Mouse (Mus musculus) C2C12 (cell line): Measurements from ENCODE around the gene Zswim1. TPM values are rescaled to one million over a fixed set of nuclear protein-coding genes. Genes with fewer than 3 reads are reported as not detected.
"Not testable (repeated sequence)": the region's sequence is repeated elsewhere in the genome, so short reads cannot be mapped to it uniquely, and the experiment has no call there.

Source experiments
- H3K27me3 ChIP-seq: one replicate; pipeline ENCODE4 v1.6.1; 2011; ENCODE audit not compliant: control insufficient read depth, insufficient read depth, insufficient read length
- H3K36me3 ChIP-seq: one replicate; pipeline ENCODE4 v1.6.1; 2011; ENCODE audit not compliant: control insufficient read depth, insufficient read depth
- H3K4me3 ChIP-seq: one replicate; pipeline ENCODE4 v1.5.1; 2011; ENCODE audit warnings: mild to moderate bottlenecking, control low read depth; ENCODE audit not compliant: poor library complexity, insufficient read depth, severe bottlenecking
- H3K79me2 ChIP-seq: one replicate; pipeline ENCODE4 v1.6.1; 2011; ENCODE audit not compliant: control insufficient read depth, insufficient read depth
- H3K79me3 ChIP-seq: one replicate; pipeline ENCODE4 v1.6.1; 2011; ENCODE audit warnings: low read depth, control low read depth
- H3ac ChIP-seq: one replicate; pipeline ENCODE3; 2011; ENCODE audit warnings: low read depth; ENCODE audit not compliant: control insufficient read depth, insufficient read length
- CEBPB ChIP-seq: IDR thresholded peaks from one replicate; pipeline ENCODE4 v1.6.1; 2011; ENCODE audit warnings: low read depth, mild to moderate bottlenecking, control low read depth, moderate library complexity
- CTCF ChIP-seq: IDR thresholded peaks from one replicate; pipeline ENCODE4 v1.5.1; 2011; ENCODE audit not compliant: control insufficient read depth, insufficient read depth, insufficient read length
- FOSL1 ChIP-seq: IDR thresholded peaks from one replicate; pipeline ENCODE4 v1.8.0; 2011; ENCODE audit warnings: mild to moderate bottlenecking, low read length; ENCODE audit not compliant: poor library complexity, insufficient read depth, severe bottlenecking
- MAX ChIP-seq: IDR thresholded peaks from one replicate; pipeline ENCODE4 v1.6.1; 2011; ENCODE audit warnings: mild to moderate bottlenecking, control low read depth
- MYOD1 ChIP-seq: IDR thresholded peaks from one replicate; pipeline ENCODE4 v1.6.1; 2011; ENCODE audit warnings: low read depth; ENCODE audit not compliant: control insufficient read depth, insufficient read length
- MYOG ChIP-seq: IDR thresholded peaks from one replicate; pipeline ENCODE4 v1.6.1; 2011; ENCODE audit not compliant: control insufficient read depth, insufficient read length; ENCODE audit errors: extremely low read depth
- USF1 ChIP-seq: IDR thresholded peaks from one replicate; pipeline ENCODE4 v1.6.1; 2011; ENCODE audit warnings: low read depth, mild to moderate bottlenecking, control low read depth, moderate library complexity
- polyA plus RNA-seq: library from polyadenylated mRNA; unstranded; fragments of >200 nt; fragmentation: generic; extraction: Trizol; gene quantifications from one replicate; pipeline ENCODE4 v1.2.1, GENCODE M21; 2012; ENCODE audit warnings: missing spikeins

Gene Zswim1
- polyA plus RNA-seq, 1 experiment: 10.0 TPM

GRCm38 (mm10) chr2:164868491-164868890 is 46.0 kb downstream of the Zswim1 start:
- H3K79me2 ChIP-seq: no peaks in the 10 kb centered on the region
- no peaks in the 10 kb centered on the region for H3K79me3 ChIP-seq
- no peak overlapping the region for H3K4me3 ChIP-seq
- no peak overlapping the region for H3ac ChIP-seq
- H3K27me3 ChIP-seq: no peaks in the 10 kb centered on the region
- no peaks in the 10 kb centered on the region for H3K36me3 ChIP-seq
- TF ChIP-seq MAX (no peak), MYOD1 (no peak), MYOG (no peak), USF1 (no peak), CTCF (no peak), CEBPB (no peak), FOSL1 (no peak)

DNA sequence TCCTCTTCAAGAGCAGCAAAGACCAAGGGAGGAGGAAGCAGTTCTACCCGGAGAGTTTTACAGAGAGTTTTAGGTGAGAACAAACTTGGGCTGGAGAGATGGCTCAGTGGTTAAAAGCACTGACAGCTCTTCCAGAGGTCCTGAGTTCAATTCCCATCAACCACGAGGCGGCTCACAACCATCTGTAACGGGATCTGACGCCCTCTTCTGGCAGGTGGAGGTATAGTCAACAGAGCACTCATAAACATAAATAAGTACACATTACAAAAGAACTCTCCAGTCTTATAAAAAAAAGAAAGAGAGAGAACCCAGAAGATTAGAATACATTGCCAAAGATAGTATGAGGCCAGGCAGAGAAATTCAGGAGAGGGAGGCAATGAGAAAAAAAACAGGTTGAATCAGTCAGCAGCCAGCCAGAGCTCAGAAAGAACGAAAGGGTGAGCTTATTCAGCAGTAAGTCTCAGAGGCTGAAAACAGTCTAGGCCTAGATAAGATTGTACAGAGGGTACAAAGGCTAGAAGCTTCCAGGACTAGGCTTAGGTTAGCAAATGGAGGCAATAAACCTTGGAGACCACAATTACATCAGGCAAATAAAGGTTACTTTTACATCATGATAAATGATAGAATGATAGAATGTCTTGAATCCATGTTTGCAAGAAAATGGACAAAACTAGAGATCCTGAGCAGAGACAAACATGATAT is 49.3 kb downstream of the Zswim1 start:
- no peak overlapping the region for H3ac ChIP-seq
- H3K79me2 ChIP-seq: no peaks in the 10 kb centered on the region
- H3K4me3 ChIP-seq: no peak overlapping the region
- TF ChIP-seq USF1: no peak
- no peak for TF ChIP-seq MYOG
- no peak for TF ChIP-seq CEBPB
- no peak for TF ChIP-seq CTCF
- TF ChIP-seq MYOD1: no peak
- H3K36me3 ChIP-seq: no peaks in the 10 kb centered on the region
- no peaks in the 10 kb centered on the region for H3K79me3 ChIP-seq
- no peaks in the 10 kb centered on the region for H3K27me3 ChIP-seq

- no peaks in the 10 kb centered on the region for H3K27me3 ChIP-seq
- no peak for TF ChIP-seq USF1
- TF ChIP-seq MAX: no peak
- no peak for TF ChIP-seq FOSL1
- no peak for TF ChIP-seq CTCF
- no peak for TF ChIP-seq CEBPB
- peaks cover 6% of the 10 kb centered on the region for H3K79me3 ChIP-seq
- no peaks in the 10 kb centered on the region for H3K36me3 ChIP-seq
- no peak overlapping the region for H3ac ChIP-seq
- peaks cover 8% of the 10 kb centered on the region for H3K79me2 ChIP-seq
- no peak overlapping the region for H3K4me3 ChIP-seq
Measured at GRCm38 (mm10) chr2:164873621-164874020, 51.1 kb downstream of the Zswim1 start.

DNA sequence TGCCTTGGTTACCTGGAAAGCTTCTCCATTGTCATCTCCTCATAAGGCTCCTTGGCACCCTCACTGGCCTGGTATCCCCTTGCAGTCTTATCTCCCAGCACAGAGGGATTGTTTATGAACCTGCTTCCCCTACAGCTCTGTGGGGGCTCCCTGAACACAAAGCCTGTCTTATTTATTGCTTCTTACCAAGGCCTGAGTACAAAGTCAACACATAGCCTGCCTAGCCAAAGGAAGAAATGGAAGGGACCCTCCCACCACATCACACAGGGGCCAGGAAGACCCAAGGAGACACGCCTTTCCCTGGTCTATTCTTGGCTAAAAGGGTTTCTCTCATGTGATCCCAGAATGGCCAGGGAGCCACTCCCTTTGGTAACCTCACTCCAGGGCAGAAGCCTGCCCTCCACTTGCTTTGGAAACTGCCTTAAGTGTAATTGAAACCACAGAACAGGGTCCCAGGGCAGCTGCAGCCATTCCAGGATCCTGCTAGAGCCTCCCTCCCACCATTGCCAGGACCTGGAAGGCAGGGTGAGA is 51.8 kb downstream of the Zswim1 start:
- TF ChIP-seq MAX (no peak), USF1 (no peak), FOSL1 (no peak), CEBPB (no peak), CTCF (no peak), MYOD1 (no peak), MYOG (no peak)
- Histone ChIP-seq H3K79me2 (peaks cover 15% of the 10 kb centered on the region), H3K4me3 (no peak overlapping the region), H3ac (no peak overlapping the region), H3K27me3 (no peaks in the 10 kb centered on the region), H3K36me3 (no peaks in the 10 kb centered on the region), H3K79me3 (peaks cover 10% of the 10 kb centered on the region)

- Histone ChIP-seq H3K79me2 (peaks cover 25% of the 10 kb centered on the region), H3K79me3 (peaks cover 18% of the 10 kb centered on the region)
- not testable (repeated sequence) for H3ac ChIP-seq, H3K4me3 ChIP-seq, H3K27me3 ChIP-seq, H3K36me3 ChIP-seq
Measured at GRCm38 (mm10) chr2:164875648-164876047, 53.2 kb downstream of the Zswim1 start.

Other genes with a start within 250 kb of the Zswim1 start
- not detected for gene Spint3, start 249.2 kb upstream of the Zswim1 start, polyA plus RNA-seq
- not detected for gene Wfdc6a, start 237.2 kb upstream of the Zswim1 start, polyA plus RNA-seq
- gene Eppin, start 229.1 kb upstream of the Zswim1 start, polyA plus RNA-seq: not detected
- gene Wfdc6b, start 209.2 kb upstream of the Zswim1 start, polyA plus RNA-seq: not detected
- gene Wfdc8, start 209.1 kb upstream of the Zswim1 start, polyA plus RNA-seq: not detected
- not detected for gene Wfdc16, start 183.9 kb upstream of the Zswim1 start, polyA plus RNA-seq
- gene Wfdc10, start 166.6 kb upstream of the Zswim1 start, polyA plus RNA-seq: not detected
- gene Wfdc9, start 166.1 kb upstream of the Zswim1 start, polyA plus RNA-seq: not detected
- not detected for gene Wfdc11, start 148.6 kb upstream of the Zswim1 start, polyA plus RNA-seq
- not detected for gene Wfdc13, start 137.6 kb upstream of the Zswim1 start, polyA plus RNA-seq
- gene Spint4, start 124.2 kb upstream of the Zswim1 start, polyA plus RNA-seq: not detected
- not detected for gene Spint5, start 107.4 kb upstream of the Zswim1 start, polyA plus RNA-seq
- gene Wfdc3, start 76.8 kb upstream of the Zswim1 start, polyA plus RNA-seq: 0.13 TPM
- 47.3 TPM for gene Dnttip1, start 76.7 kb upstream of the Zswim1 start, polyA plus RNA-seq
- 279 TPM for gene Ube2c, start 52.8 kb upstream of the Zswim1 start, polyA plus RNA-seq
- 4.7 TPM for gene Tnnc2, start 42.7 kb upstream of the Zswim1 start, polyA plus RNA-seq
- 19.5 TPM for gene Snx21, start 36.9 kb upstream of the Zswim1 start, polyA plus RNA-seq
- gene Acot8, start 17.8 kb upstream of the Zswim1 start, polyA plus RNA-seq: 20.5 TPM
- 2.9 TPM for gene Zswim3, start 17.6 kb upstream of the Zswim1 start, polyA plus RNA-seq
- gene Spata25, start 5.9 kb downstream of the Zswim1 start, polyA plus RNA-seq: not detected
- gene Ctsa, start 10.2 kb downstream of the Zswim1 start, polyA plus RNA-seq: 160 TPM
- 11.3 TPM for gene Neurl2, start 10.8 kb downstream of the Zswim1 start, polyA plus RNA-seq
- gene Pltp, start 35.0 kb downstream of the Zswim1 start, polyA plus RNA-seq: 13.3 TPM
- gene Pcif1, start 56.6 kb downstream of the Zswim1 start, polyA plus RNA-seq: 46.5 TPM
- 11.7 TPM for gene Zfp335, start 89.1 kb downstream of the Zswim1 start, polyA plus RNA-seq
- gene Mmp9, start 118.1 kb downstream of the Zswim1 start, polyA plus RNA-seq: 1.1 TPM
- gene Slc12a5, start 138.1 kb downstream of the Zswim1 start, polyA plus RNA-seq: 0.12 TPM
- 31.2 TPM for gene Ncoa5, start 212.2 kb downstream of the Zswim1 start, polyA plus RNA-seq
- 0.27 TPM for gene Cd40, start 232.9 kb downstream of the Zswim1 start, polyA plus RNA-seq